Mouse (Mus musculus) testis, adult 2 months (tissue): ENCODE results near the gene Ace3. TPM values are rescaled to one million over a fixed set of nuclear protein-coding genes. Genes with fewer than 3 reads are reported as not detected.

Experiments
- H3K27ac ChIP-seq: fragments of 200-500 bp; 2 replicates; pipeline ENCODE4 v1.5.1; 2012; ENCODE audit warnings: low read depth, low read length; ENCODE audit not compliant: control insufficient read depth, insufficient read depth
- H3K27me3 ChIP-seq: fragments of 200-500 bp; 2 replicates; pipeline ENCODE4 v1.6.1; 2012; ENCODE audit warnings: mild to moderate bottlenecking, low read length, moderate library complexity; ENCODE audit not compliant: control insufficient read depth, insufficient read depth
- H3K36me3 ChIP-seq: fragments of 200-500 bp; 2 replicates; pipeline ENCODE4 v1.6.1; 2012; ENCODE audit warnings: mild to moderate bottlenecking, low read length; ENCODE audit not compliant: control insufficient read depth, insufficient read depth
- H3K4me1 ChIP-seq: fragments of 200-500 bp; 2 replicates; pipeline ENCODE4 v1.6.1; 2012; ENCODE audit warnings: low read length; ENCODE audit not compliant: control insufficient read depth, insufficient read depth
- H3K4me3 ChIP-seq: fragments of 200-500 bp; 2 replicates; pipeline ENCODE4 v1.5.1; 2012; ENCODE audit warnings: low read depth, mild to moderate bottlenecking, low read length, moderate library complexity, mixed read lengths; ENCODE audit not compliant: control insufficient read depth
- CTCF ChIP-seq: fragments of 200-500 bp; IDR thresholded peaks from 2 replicates; pipeline ENCODE4 v1.5.1; 2012; ENCODE audit warnings: low read depth, mild to moderate bottlenecking, inconsistent platforms, low read length, moderate library complexity; ENCODE audit not compliant: control insufficient read depth, insufficient read depth, insufficient replicate concordance
- POLR2A ChIP-seq: fragments of 200-500 bp; IDR thresholded peaks from 2 replicates; pipeline ENCODE4 v1.6.1; 2012; ENCODE audit warnings: low read depth, mild to moderate bottlenecking, inconsistent platforms, low read length, moderate library complexity; ENCODE audit not compliant: control insufficient read depth
- polyA plus RNA-seq: library from polyadenylated mRNA; depleted of rRNA; stranded (reverse); fragments of >200 nt; gene quantifications from 2 replicates; pipeline ENCODE4 v1.2.3, GENCODE M21; 2012

The Ace3 gene
- polyA plus RNA-seq, 1 experiment: 82.6 TPM

GRCm38 (mm10) chr11:105966288-105966687, 28.2 kb upstream of the Ace3 start:
- no peaks in the 10 kb centered on the region for H3K27me3 ChIP-seq
- no peaks in the 10 kb centered on the region for H3K36me3 ChIP-seq
- H3K4me3 ChIP-seq: no peak overlapping the region
- H3K4me1 ChIP-seq: peaks cover 14% of the 10 kb centered on the region
- TF ChIP-seq POLR2A (no peak), CTCF (no peak)
- no peak overlapping the region for H3K27ac ChIP-seq

GRCm38 (mm10) chr11:105967741-105968574, 26.5 kb upstream of the Ace3 start, which contains the start of gene Ace:
Ace (plus strand) TSS chr11:105967945.
- Histone ChIP-seq H3K36me3 (no peaks in the 10 kb centered on the region), H3K27ac (0 out of 2 replicates have a peak within 1 kb of the TSS, but pooled peaks have one; percentile 30), H3K4me1 (peaks cover 14% of the 10 kb centered on the region), H3K27me3 (no peaks in the 10 kb centered on the region), H3K4me3 (peak within 1 kb of the TSS; percentile 83)
- TF ChIP-seq POLR2A: no peak; the same call in 1 of the 2 replicates
- TF ChIP-seq CTCF: no peak

GRCm38 (mm10) chr11:105968948-105969347, 25.5 kb upstream of the Ace3 start:
- peaks cover 14% of the 10 kb centered on the region for H3K4me1 ChIP-seq
- no peaks in the 10 kb centered on the region for H3K27me3 ChIP-seq
- TF ChIP-seq CTCF: no peak
- no peak for TF ChIP-seq POLR2A
- H3K4me3 ChIP-seq: peak overlapping the region; percentile 83
- H3K36me3 ChIP-seq: no peaks in the 10 kb centered on the region
- no peak overlapping the region for H3K27ac ChIP-seq

GRCm38 (mm10) chr11:105969516-105969915, 25.0 kb upstream of the Ace3 start:
- TF ChIP-seq CTCF: peak; percentile 44; the same call in 1 of the 2 replicates
- no peak for TF ChIP-seq POLR2A
- H3K4me3 ChIP-seq: no peak overlapping the region
- no peaks in the 10 kb centered on the region for H3K27me3 ChIP-seq
- no peaks in the 10 kb centered on the region for H3K36me3 ChIP-seq
- peaks cover 14% of the 10 kb centered on the region for H3K4me1 ChIP-seq
- no peak overlapping the region for H3K27ac ChIP-seq

- H3K4me3 ChIP-seq: peak overlapping the region; percentile 86
- H3K27me3 ChIP-seq: no peaks in the 10 kb centered on the region
- no peaks in the 10 kb centered on the region for H3K36me3 ChIP-seq
- H3K4me1 ChIP-seq: no peaks in the 10 kb centered on the region
- no peak for TF ChIP-seq CTCF
- no peak; the same call in 1 of the 2 replicates for TF ChIP-seq POLR2A
- peak overlapping the region; percentile 70 for H3K27ac ChIP-seq
These were observed 19.9 kb upstream of the Ace3 start for GRCm38 (mm10) chr11:105974593-105974992.

GRCm38 (mm10) chr11:105975050-105975449, 19.4 kb upstream of the Ace3 start:
- peak overlapping the region; percentile 71 for H3K27ac ChIP-seq
- H3K4me3 ChIP-seq: peak overlapping the region; percentile 86
- no peaks in the 10 kb centered on the region for H3K4me1 ChIP-seq
- H3K27me3 ChIP-seq: no peaks in the 10 kb centered on the region
- H3K36me3 ChIP-seq: no peaks in the 10 kb centered on the region
- no peak for TF ChIP-seq CTCF
- peak; percentile 73; the same call in 1 of the 2 replicates for TF ChIP-seq POLR2A

- no peaks in the 10 kb centered on the region for H3K4me1 ChIP-seq
- TF ChIP-seq CTCF (no peak), POLR2A (no peak)
- peak overlapping the region; percentile 86 for H3K4me3 ChIP-seq
- H3K36me3 ChIP-seq: no peaks in the 10 kb centered on the region
- H3K27me3 ChIP-seq: no peaks in the 10 kb centered on the region
- peak overlapping the region; percentile 71; the same call in 1 of the 2 replicates for H3K27ac ChIP-seq
These were observed 18.8 kb upstream of the Ace3 start for GRCm38 (mm10) chr11:105975636-105976035.
